Mouse (Mus musculus) stomach, embryonic 16.5 days (tissue): ENCODE results near the gene 1700012P22Rik. TPM values are rescaled to one million over a fixed set of nuclear protein-coding genes. Genes with fewer than 3 reads are reported as not detected.

Experiments used
- ATAC-seq: fragments of 200-750 bp; cut with Nextera tagmentation; 2 replicates; pipeline ENCODE4 v1.8.0; 2017; ENCODE audit warnings: moderate number of reproducible peaks, moderate TSS enrichment; ENCODE audit not compliant: insufficient read depth, low FRiP score
- H3K27ac ChIP-seq: fragments of 300-500 bp; sonication (generic); 2 replicates; pipeline ENCODE4 v1.5.1; 2014; ENCODE audit warnings: low read length
- H3K27me3 ChIP-seq: fragments of 300-500 bp; sonication (generic); 2 replicates; pipeline ENCODE4 v1.6.1; 2014; ENCODE audit warnings: low read length, control low read depth, mixed read lengths; ENCODE audit not compliant: control insufficient read depth, insufficient read depth
- H3K36me3 ChIP-seq: fragments of 300-500 bp; sonication (generic); 2 replicates; pipeline ENCODE4 v1.6.1; 2014; ENCODE audit warnings: low read length; ENCODE audit not compliant: control insufficient read depth, insufficient read depth
- H3K4me1 ChIP-seq: fragments of 300-500 bp; sonication (generic); 2 replicates; pipeline ENCODE4 v1.6.1; 2014; ENCODE audit warnings: low read length, control low read depth, mixed read lengths; ENCODE audit not compliant: control insufficient read depth, insufficient read depth
- H3K4me2 ChIP-seq: fragments of 300-500 bp; sonication (generic); 2 replicates; pipeline ENCODE4 v1.6.1; 2014; ENCODE audit warnings: low read depth, low read length, mixed read lengths
- H3K4me3 ChIP-seq: fragments of 300-500 bp; sonication (generic); replicated peaks from 2 replicates; pipeline ENCODE4 v1.5.1; 2014; ENCODE audit warnings: mild to moderate bottlenecking, low read length
- H3K9ac ChIP-seq: fragments of 300-500 bp; sonication (generic); 2 replicates; pipeline ENCODE4 v1.6.1; 2014; ENCODE audit warnings: low read length
- H3K9me3 ChIP-seq: fragments of 300-500 bp; sonication (generic); replicated peaks from 2 replicates; pipeline ENCODE4 v1.6.1; 2016; ENCODE audit warnings: low read length, control low read depth; ENCODE audit not compliant: control insufficient read depth
- WGBS: fragments of 180-500 bp; shearing (Covaris S2); extraction: QIAGEN DNeasy Blood & Tissue Kit; methylation state at CpG from one replicate; pipeline ENCODE4 v1.1.7; 2014; 5-methylcytosine and 5-hydroxymethylcytosine counted together
- polyA plus RNA-seq: library from polyadenylated mRNA; unstranded; fragments of >200 nt; fragmentation: Nextera tagmentation; extraction: Ambion mirVana; gene quantifications from 2 replicates; pipeline ENCODE4 v1.2.1, GENCODE M21; 2015

Gene 1700012P22Rik
- polyA plus RNA-seq, 1 experiment from 2014 or later = not detected

GRCm38 (mm10) chr4:144430723-144431122 lies 7.8 kb downstream of the 1700012P22Rik start:
- ATAC-seq = no peak

DNA sequence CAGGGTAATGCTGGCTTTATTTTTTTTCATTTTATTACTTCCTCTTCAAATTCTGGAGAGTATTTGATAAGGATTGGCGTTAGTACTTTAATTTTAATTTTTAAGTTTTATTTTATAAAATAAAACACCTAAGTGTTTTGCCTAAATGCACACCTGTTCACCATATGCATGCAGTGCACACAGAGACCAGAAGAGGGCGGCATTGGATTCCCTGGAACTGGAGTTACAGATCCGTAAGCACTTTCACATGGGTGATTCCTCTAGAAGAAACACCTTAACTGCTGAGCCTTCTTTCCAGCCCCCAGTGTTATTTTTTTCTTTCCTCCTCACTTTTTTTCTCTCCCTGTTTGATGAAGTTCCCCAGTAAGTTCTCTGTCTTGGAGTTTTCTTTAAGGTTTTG lies 9.7 kb downstream of the 1700012P22Rik start:
- no peaks in the 10 kb centered on the region for H3K9me3 ChIP-seq
- no peak overlapping the region for H3K4me3 ChIP-seq
- no peaks in the 10 kb centered on the region for H3K4me1 ChIP-seq
- no peaks in the 10 kb centered on the region for H3K27me3 ChIP-seq
- no peak overlapping the region for H3K4me2 ChIP-seq
- no peak overlapping the region for H3K9ac ChIP-seq
- WGBS = 18% methylated on average over 3 of the region's 3 CpGs
- no peak for ATAC-seq
- H3K27ac ChIP-seq = no peak overlapping the region
- no peaks in the 10 kb centered on the region for H3K36me3 ChIP-seq

More at GRCm38 (mm10) chr4:144430723-144431122, 7.8 kb downstream of the 1700012P22Rik start:
- Histone ChIP-seq H3K36me3 (no peaks in the 10 kb centered on the region), H3K4me2 (no peak overlapping the region), H3K9me3 (no peaks in the 10 kb centered on the region), H3K27ac (no peak overlapping the region), H3K4me1 (no peaks in the 10 kb centered on the region), H3K4me3 (no peak overlapping the region), H3K9ac (no peak overlapping the region), H3K27me3 (no peaks in the 10 kb centered on the region)
- WGBS = 75% methylated on average over 2 of the region's 2 CpGs

DNA sequence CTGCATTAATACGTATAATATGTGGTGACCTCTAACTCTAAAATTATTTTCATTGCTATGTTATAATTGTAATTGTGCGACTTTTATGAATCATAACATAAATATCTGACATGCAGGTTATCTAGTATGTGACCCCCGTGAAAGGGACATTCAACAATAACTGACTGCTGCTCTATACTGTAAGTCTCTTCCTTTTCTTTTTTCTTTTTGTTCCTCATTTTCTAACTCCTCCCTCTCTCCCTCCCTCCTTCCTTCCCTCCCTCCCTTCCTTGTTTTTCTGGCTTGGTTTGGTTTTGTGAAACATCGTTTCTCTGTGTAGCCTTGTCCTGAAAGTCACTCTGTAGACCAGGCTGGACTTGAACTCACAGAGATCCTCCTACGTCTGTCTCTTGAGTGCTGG lies 14.0 kb downstream of the 1700012P22Rik start:
- 70% methylated on average over 5 of the region's 5 CpGs for WGBS
- no peak for ATAC-seq
- Histone ChIP-seq H3K4me2 (no peak overlapping the region), H3K4me1 (no peaks in the 10 kb centered on the region), H3K27me3 (no peaks in the 10 kb centered on the region), H3K9ac (no peak overlapping the region), H3K4me3 (no peak overlapping the region), H3K36me3 (no peaks in the 10 kb centered on the region), H3K27ac (no peak overlapping the region), H3K9me3 (no peaks in the 10 kb centered on the region)

DNA sequence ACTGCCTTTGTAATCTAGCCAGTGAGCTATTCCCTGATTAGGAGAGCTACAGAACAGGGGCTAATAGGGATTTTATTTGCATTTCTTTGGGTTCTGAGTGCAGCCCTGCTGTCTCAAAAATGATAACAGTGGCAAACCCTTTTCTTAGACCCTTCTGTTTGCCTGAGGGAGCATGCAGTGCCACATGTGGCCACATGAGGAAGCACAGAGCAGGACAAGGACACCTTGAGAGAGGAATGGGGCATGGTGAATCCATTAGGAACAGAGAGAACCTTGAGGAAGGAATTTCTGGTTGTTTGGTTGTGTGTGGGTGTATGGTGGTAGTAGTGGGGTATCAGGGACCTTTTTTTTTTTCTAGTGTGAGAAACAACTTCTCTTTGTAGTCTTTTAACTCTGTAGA lies 17.9 kb downstream of the 1700012P22Rik start:
- Histone ChIP-seq H3K4me1 (no peaks in the 10 kb centered on the region), H3K9ac (no peak overlapping the region), H3K27me3 (no peaks in the 10 kb centered on the region), H3K4me2 (no peak overlapping the region), H3K4me3 (no peak overlapping the region), H3K27ac (no peak overlapping the region), H3K9me3 (no peaks in the 10 kb centered on the region), H3K36me3 (no peaks in the 10 kb centered on the region)
- no peak for ATAC-seq

- no peaks in the 10 kb centered on the region for H3K36me3 ChIP-seq
- H3K27ac ChIP-seq = no peak within 1 kb of the TSS
- H3K4me2 ChIP-seq = no peak within 1 kb of the TSS
- no peaks in the 10 kb centered on the region for H3K27me3 ChIP-seq
- WGBS = 71% methylated on average over 9 of the region's 9 CpGs
- H3K9me3 ChIP-seq = no peaks in the 10 kb centered on the region
- peaks cover 3% of the 10 kb centered on the region; the same call in 1 of the 2 replicates for H3K4me1 ChIP-seq
- H3K4me3 ChIP-seq = no peak within 1 kb of the TSS
- no peak for ATAC-seq
- no peak within 1 kb of the TSS for H3K9ac ChIP-seq
These were observed 30.3 kb downstream of the 1700012P22Rik start, which contains the start of gene Pramef12 for GRCm38 (mm10) chr4:144408290-144408689. Gene Pramef12 (minus strand): TSS chr4:144408464.

- Histone ChIP-seq H3K27me3 (no peaks in the 10 kb centered on the region), H3K27ac (no peak overlapping the region), H3K4me2 (no peak overlapping the region), H3K4me1 (peaks cover 3% of the 10 kb centered on the region; the same call in 1 of the 2 replicates), H3K9ac (no peak overlapping the region), H3K9me3 (no peaks in the 10 kb centered on the region), H3K36me3 (no peaks in the 10 kb centered on the region), H3K4me3 (no peak overlapping the region)
- no peak for ATAC-seq
- WGBS = 66% methylated on average over 3 of the region's 3 CpGs
These were observed 32.3 kb downstream of the 1700012P22Rik start for GRCm38 (mm10) chr4:144406261-144406660.

GRCm38 (mm10) chr4:144404456-144405086 lies 34.0 kb downstream of the 1700012P22Rik start:
- Histone ChIP-seq H3K9ac (peak overlapping the region; percentile 65), H3K27ac (peak overlapping the region; percentile 78), H3K4me2 (peak overlapping the region; percentile 56), H3K9me3 (no peaks in the 10 kb centered on the region), H3K4me1 (peaks cover 3% of the 10 kb centered on the region; the same call in 1 of the 2 replicates), H3K4me3 (peak overlapping the region; percentile 41), H3K27me3 (no peaks in the 10 kb centered on the region), H3K36me3 (no peaks in the 10 kb centered on the region)
- ATAC-seq = peak; percentile 92
- WGBS = 4% methylated on average over 17 of the region's 17 CpGs

GRCm38 (mm10) chr4:144402712-144403111 lies 35.9 kb downstream of the 1700012P22Rik start:
- Histone ChIP-seq H3K4me2 (no peak overlapping the region), H3K9me3 (no peaks in the 10 kb centered on the region), H3K27ac (no peak overlapping the region), H3K4me1 (peaks cover 3% of the 10 kb centered on the region; the same call in 1 of the 2 replicates), H3K9ac (no peak overlapping the region), H3K4me3 (no peak overlapping the region), H3K36me3 (no peaks in the 10 kb centered on the region), H3K27me3 (no peaks in the 10 kb centered on the region)
- WGBS = 21% methylated on average over 4 of the region's 4 CpGs
- ATAC-seq = no peak

DNA sequence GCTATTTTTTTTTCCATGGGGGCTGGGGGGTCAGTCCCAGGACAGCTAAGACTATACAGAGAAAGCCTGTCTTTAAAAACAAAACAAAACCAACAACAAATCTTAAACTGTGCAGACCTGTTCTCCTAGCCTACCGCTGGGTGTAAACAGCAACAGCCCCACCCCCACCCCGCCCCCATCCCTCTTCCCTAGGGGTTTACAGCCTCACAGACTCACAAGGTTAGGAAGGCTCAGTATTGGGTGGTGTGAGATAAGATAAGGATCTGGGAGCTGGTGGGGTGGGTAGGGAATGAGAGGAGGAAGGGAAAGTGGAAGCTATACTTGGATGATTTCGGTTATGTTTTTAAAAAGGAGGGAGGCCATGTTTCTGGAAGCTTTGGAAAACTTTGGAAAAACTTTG lies 42.3 kb downstream of the 1700012P22Rik start:
- H3K9me3 ChIP-seq = no peaks in the 10 kb centered on the region
- H3K4me2 ChIP-seq = no peak overlapping the region
- no peak overlapping the region for H3K4me3 ChIP-seq
- no peaks in the 10 kb centered on the region for H3K27me3 ChIP-seq
- H3K4me1 ChIP-seq = no peaks in the 10 kb centered on the region
- no peak overlapping the region for H3K9ac ChIP-seq
- no peak overlapping the region for H3K27ac ChIP-seq
- ATAC-seq = no peak
- 41% methylated on average over 3 of the region's 3 CpGs for WGBS
- no peaks in the 10 kb centered on the region for H3K36me3 ChIP-seq
